Mouse (Mus musculus): ENCODE results near the gene St7.

- TF ChIP-seq CTCF (IDR thresholded peaks at IDR 0.05; ENCODE audit: low read depth) (no peak), EP300 (IDR thresholded peaks at IDR 0.05; ENCODE audit: low read depth) (peak; percentile 86)
Observed at GRCm38 (mm10) chr6:17777018-17777799, 84.5 kb downstream of the St7 start.
